In genomic region chr15:54071732-54072131, GRCm38 (mm10) we compare ENCODE assay signal across 28 mouse cellular contexts.
A peak's percentile ranks its signal among the peaks of the same experiment; 100 is the strongest.
DNase-seq lines count a peak whose midpoint lies in the region; ATAC-seq and TF ChIP-seq lines count a peak whose summit lies in the region.
"Had no signal": no experiment of that assay in that cellular context is flagged by ENCODE, and none has a peak within 500 bp of the region (broad histone marks: within the 10 kb centered on the region; RNA-seq: fewer than 3 reads in every experiment).

No protein-coding gene starts in this region.

- H3K27ac ChIP-seq in stomach, embryonic 15.5 days: 0 out of 2 replicates have a peak overlapping the region, but pooled peaks have one; percentile 3
- H3K27ac ChIP-seq in stomach, postnatal 0 days (replicated peaks): no peak overlapping the region
- H3K27ac ChIP-seq: forebrain, embryonic 10.5 days; forebrain, embryonic 13.5 days; heart, adult 2 months; heart, embryonic 10.5 days; heart, embryonic 13.5 days; hindbrain, embryonic 12.5 days; hindbrain, embryonic 15.5 days had no signal

- H3K27me3 ChIP-seq in stomach, embryonic 15.5 days (replicated peaks): no peaks in the 10 kb centered on the region
- no peaks in the 10 kb centered on the region for H3K27me3 ChIP-seq in stomach, postnatal 0 days (ENCODE audit: control insufficient read depth, insufficient read depth, low read length)
- H3K27me3 ChIP-seq: forebrain, embryonic 13.5 days; heart, embryonic 13.5 days; hindbrain, embryonic 12.5 days; hindbrain, embryonic 15.5 days had no signal

- no peak overlapping the region for H3K9ac ChIP-seq in stomach, embryonic 15.5 days
- no peak overlapping the region for H3K9ac ChIP-seq in stomach, postnatal 0 days (ENCODE audit: low read length)
- H3K9ac ChIP-seq: forebrain, embryonic 13.5 days; heart, embryonic 13.5 days; hindbrain, embryonic 12.5 days; hindbrain, embryonic 15.5 days had no signal

- peak; percentile 15 for DNase-seq in embryo, embryonic 10.5 days (ENCODE audit: low spot score)
- no peak for DNase-seq in embryo, embryonic 9.5 days (ENCODE audit: extremely low spot score)
- DNase-seq in stomach, postnatal 0 days (ENCODE audit: low spot score): no peak
- DNase-seq in yolk sac, embryonic 10.5 days (ENCODE audit: low spot score): peak; percentile 14
- DNase-seq in spleen, adult 12 weeks (ENCODE audit: low spot score): no peak
- no peak for DNase-seq in kidney, adult 18-20 months
- DNase-seq: adrenal gland, postnatal 10 days; adrenal gland, postnatal 36 days; B cell, adult 2 months; cerebellum, adult 18-20 months; cerebellum, adult 9-10 months; cerebellum, postnatal 14 days; embryo, embryonic 11 days; gastrocnemius, postnatal 10 days; gastrocnemius, postnatal 36 days; heart, adult 2 months; heart, postnatal 14 days; heart, postnatal 4 days had no signal

- no peak overlapping the region for H3K4me2 ChIP-seq in stomach, embryonic 15.5 days
- H3K4me2 ChIP-seq in stomach, postnatal 0 days (replicated peaks; ENCODE audit: low read depth): no peak overlapping the region
- H3K4me2 ChIP-seq: forebrain, embryonic 13.5 days; heart, embryonic 13.5 days; hindbrain, embryonic 12.5 days; hindbrain, embryonic 15.5 days had no signal

- no peak overlapping the region for H3K4me3 ChIP-seq in stomach, embryonic 15.5 days (replicated peaks)
- no peak overlapping the region for H3K4me3 ChIP-seq in stomach, postnatal 0 days (ENCODE audit: low read depth, low read length)
- H3K4me3 ChIP-seq: forebrain, embryonic 10.5 days; forebrain, embryonic 13.5 days; heart, adult 2 months; heart, embryonic 10.5 days; heart, embryonic 13.5 days; hindbrain, embryonic 12.5 days; hindbrain, embryonic 15.5 days had no signal

- TF ChIP-seq CTCF in stomach, postnatal 0 days (IDR thresholded peaks at IDR 0.05; ENCODE audit: low read depth): no peak

- no peaks in the 10 kb centered on the region for H3K36me3 ChIP-seq in stomach, embryonic 15.5 days
- H3K36me3 ChIP-seq in stomach, postnatal 0 days (ENCODE audit: control insufficient read depth, insufficient read depth, low read length): no peaks in the 10 kb centered on the region
- H3K36me3 ChIP-seq: forebrain, embryonic 10.5 days; heart, embryonic 10.5 days; heart, embryonic 13.5 days; hindbrain, embryonic 12.5 days; hindbrain, embryonic 15.5 days had no signal

- TF ChIP-seq EP300 in stomach, postnatal 0 days (optimal IDR thresholded peaks at IDR 0.05): no peak

- ATAC-seq in stomach, embryonic 15.5 days (ENCODE audit: insufficient read depth, low FRiP score, low read depth): no peak
- no peak for ATAC-seq in stomach, postnatal 0 days (ENCODE audit: low FRiP score, low TSS enrichment)
- peak; percentile 54 to 68; a peak in 2 of 4 replicates for ATAC-seq in hematopoietic stem cell, adult 5-6 weeks (replicated peaks in 1 of 2; ENCODE audit: insufficient read depth in 1 of 2, low FRiP score in 2 of 2, low TSS enrichment in 1 of 2, low read depth in 1 of 2, poor library complexity in 2 of 2, severe bottlenecking in 2 of 2)
- ATAC-seq: activated CD4-positive, CD25-positive, alpha-beta regulatory T cell, adult 4 months; forebrain, embryonic 13.5 days; forebrain, embryonic 16.5 days had no signal

- no peaks in the 10 kb centered on the region for H3K9me3 ChIP-seq in stomach, embryonic 15.5 days
- H3K9me3 ChIP-seq in stomach, postnatal 0 days (ENCODE audit: control insufficient read depth, low read length): no peaks in the 10 kb centered on the region
- H3K9me3 ChIP-seq: forebrain, embryonic 10.5 days; forebrain, embryonic 13.5 days; heart, embryonic 10.5 days; heart, embryonic 13.5 days; hindbrain, embryonic 12.5 days; hindbrain, embryonic 15.5 days had no signal

- no peaks in the 10 kb centered on the region for H3K4me1 ChIP-seq in stomach, embryonic 15.5 days
- H3K4me1 ChIP-seq in stomach, postnatal 0 days (replicated peaks; ENCODE audit: control insufficient read depth, insufficient read depth): no peaks in the 10 kb centered on the region
- H3K4me1 ChIP-seq: forebrain, embryonic 10.5 days; forebrain, embryonic 13.5 days; heart, embryonic 10.5 days; heart, embryonic 13.5 days; hindbrain, embryonic 12.5 days; hindbrain, embryonic 15.5 days had no signal

- 44% methylated on average over 8 of the region's 8 CpGs for WGBS in stomach, embryonic 15.5 days
- WGBS in stomach, postnatal 0 days: 41% methylated on average over 8 of the region's 8 CpGs

Comparison
In these comparisons a context has a peak if more than half of its experiments do, and no peak if none do; other contexts are left out.
1. DNase-seq: peak in embryo, embryonic 10.5 days (single experiment) and yolk sac, embryonic 10.5 days (single experiment); none in embryo, embryonic 9.5 days (single experiment), stomach, postnatal 0 days (single experiment), spleen, adult 12 weeks (single experiment) and kidney, adult 18-20 months (single experiment).
2. ATAC-seq: peak in hematopoietic stem cell, adult 5-6 weeks (2 of 2); none in stomach, embryonic 15.5 days (single experiment) and stomach, postnatal 0 days (single experiment).